Mouse (Mus musculus): Measurements from ENCODE around the gene Gsdma3.

GRCm38 (mm10) chr11:98584146-98584545 lies 42.0 kb upstream of the Gsdma3 start:
- no peak for TF ChIP-seq POLR2A (IDR thresholded peaks at IDR 0.05; ENCODE audit: borderline replicate concordance, extremely low read depth, insufficient read depth, insufficient read length, poor library complexity, severe bottlenecking)
- TF ChIP-seq CTCF (IDR thresholded peaks at IDR 0.05; ENCODE audit: borderline replicate concordance, extremely low read depth, insufficient read depth, insufficient read length): no peak
